Mouse (Mus musculus) spleen, postnatal 10 days (tissue): ENCODE data around the gene Mesp2.

Experiments used
- DNase-seq, 2 experiments: peaks; one replicate each; pipeline ENCODE4 v3.0.0; 2021 to 2022; ENCODE audit warnings: low spot score in 2 of 2

The Mesp2 gene

GRCm38 (mm10) chr7:79803887-79804286 lies 6.6 kb upstream of the Mesp2 start:
- DNase-seq = no peak

DNA sequence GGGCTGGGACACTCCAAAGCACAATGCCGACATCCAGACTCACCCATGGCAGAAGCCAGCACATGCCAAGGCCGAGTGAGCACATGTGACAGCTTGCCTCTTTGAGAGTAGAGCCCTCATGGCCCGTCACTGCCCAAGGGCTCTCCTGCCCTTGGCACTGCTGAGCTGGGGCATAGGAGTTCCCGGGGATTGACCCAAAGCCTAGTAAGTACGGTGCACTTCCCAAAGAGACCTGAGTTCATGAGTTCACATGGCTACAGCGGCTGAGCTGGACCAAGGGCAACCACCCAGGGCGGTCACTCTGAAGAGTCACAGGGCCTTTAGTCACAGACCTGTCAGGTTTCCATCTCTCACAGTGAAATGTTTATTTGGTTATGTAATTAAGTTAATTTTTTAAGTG lies 2.0 kb upstream of the Mesp2 start:
- no peak for DNase-seq

- no peak for DNase-seq
Observed at GRCm38 (mm10) chr7:79813409-79813808, 2.9 kb downstream of the Mesp2 start.

GRCm38 (mm10) chr7:79818321-79818720 lies 7.8 kb downstream of the Mesp2 start:
- no peak for DNase-seq

- no peak for DNase-seq
Observed at GRCm38 (mm10) chr7:79819515-79819914, 9.0 kb downstream of the Mesp2 start.

DNA sequence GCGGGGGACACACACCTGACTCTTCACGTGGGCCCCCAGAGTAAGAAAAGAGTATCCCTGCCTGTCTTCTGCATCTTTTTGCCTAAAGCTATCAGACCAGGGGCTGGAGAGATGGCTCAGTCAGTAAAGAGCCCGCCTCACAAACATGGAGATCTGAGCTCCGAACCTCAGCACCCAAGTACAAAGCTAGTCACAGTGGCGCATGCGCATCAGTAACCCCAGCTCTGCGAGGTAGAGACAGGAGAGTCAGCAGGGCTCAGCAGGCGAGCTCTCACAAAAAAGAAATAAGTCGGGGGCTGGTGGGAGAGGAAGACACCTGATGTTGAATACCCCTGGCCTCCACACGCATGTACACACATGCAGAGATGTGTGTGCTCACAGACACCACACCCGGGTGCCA lies 9.5 kb downstream of the Mesp2 start:
- DNase-seq = no peak

DNA sequence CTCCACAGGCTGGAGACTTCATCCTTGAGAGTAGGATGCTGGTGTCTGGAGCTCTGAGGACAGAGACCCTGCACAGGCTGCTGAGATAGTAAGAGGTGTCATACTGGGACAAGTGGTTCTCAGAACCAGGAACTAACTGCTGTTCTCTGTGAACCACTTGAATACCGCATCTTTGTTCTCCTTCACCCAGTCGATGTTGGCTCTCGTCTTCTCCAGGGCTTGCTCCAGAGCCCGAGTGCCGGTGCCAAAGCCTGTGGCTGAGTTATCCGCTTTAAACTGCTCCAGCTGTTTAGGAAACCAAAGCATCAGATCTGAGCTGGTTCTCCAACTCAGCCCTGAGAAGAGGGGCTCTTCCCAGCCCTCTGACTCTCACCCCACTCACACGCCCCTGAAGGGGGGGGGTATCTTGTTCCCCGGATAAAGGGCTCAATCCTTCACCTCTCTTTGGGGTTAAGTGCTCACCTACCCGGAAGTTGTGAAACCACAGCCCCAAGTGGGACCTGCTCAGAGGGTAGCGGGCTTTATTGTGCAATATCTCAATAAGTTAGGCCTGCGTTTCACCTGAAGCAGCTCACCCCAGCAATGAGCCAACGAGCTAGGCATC lies 11.7 kb downstream of the Mesp2 start:
- DNase-seq = no peak

DNA sequence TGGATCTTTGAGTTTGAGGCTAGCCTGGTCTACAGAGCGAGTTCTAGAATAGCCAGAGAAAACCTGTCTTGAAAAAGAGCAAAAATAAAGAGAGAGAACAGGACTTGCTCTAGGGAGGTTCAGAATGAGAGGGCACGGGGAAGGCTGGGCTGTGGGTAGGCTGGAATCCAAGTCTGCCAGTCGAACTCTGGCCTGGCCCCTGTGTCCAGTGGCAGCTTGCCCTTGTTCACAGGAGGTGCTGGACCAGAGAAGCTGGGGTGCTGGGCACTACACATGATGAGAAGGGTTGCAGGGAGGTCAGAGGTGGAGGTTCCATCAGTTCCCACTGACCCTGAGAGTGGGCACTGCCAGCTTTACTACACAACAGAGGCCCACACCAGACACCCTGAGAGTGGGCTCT lies 17.8 kb downstream of the Mesp2 start:
- DNase-seq = no peak

DNA sequence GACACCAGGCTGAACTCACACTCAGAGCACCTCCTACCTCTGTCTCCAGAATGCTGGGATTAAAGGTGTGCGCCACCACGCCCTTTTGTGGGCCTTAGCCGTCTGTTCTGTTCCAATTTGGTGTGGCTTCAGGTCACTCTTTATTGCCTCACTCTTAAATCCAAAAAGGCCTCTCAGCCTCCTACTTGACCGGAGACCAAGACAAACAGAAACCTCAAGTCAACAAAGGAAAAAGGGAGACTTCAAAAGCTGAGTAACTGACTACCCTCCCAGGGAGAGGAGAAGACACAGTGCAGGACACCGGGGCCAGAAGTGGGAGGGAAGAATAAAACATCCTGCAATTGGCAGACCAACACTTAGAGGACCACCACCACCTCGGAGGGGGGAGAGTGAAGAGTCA lies 20.6 kb downstream of the Mesp2 start:
- DNase-seq = no peak

GRCm38 (mm10) chr7:79831585-79831984 lies 21.1 kb downstream of the Mesp2 start:
- DNase-seq = no peak

- DNase-seq = no peak
Observed at GRCm38 (mm10) chr7:79832980-79833379, 22.5 kb downstream of the Mesp2 start.

DNA sequence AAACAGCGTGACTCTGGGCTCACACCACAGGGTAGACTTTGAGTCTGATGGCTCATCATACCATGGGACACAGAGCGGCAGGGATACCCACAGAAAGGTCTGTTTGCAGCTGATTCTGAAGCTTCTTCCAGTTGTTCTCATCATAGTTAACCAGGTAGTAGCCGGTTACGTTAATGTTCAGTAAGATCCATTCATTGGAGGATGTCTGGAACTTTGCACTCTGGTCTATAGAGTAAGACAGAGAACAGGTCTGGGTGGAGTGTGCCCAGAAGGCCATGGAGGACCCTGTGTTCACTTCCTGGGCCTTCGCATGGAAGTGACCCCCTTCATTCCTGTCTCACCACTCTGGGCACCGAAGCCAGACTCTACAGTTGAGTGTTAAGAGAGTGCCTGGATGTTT lies 24.7 kb downstream of the Mesp2 start:
- no peak for DNase-seq

- no peak for DNase-seq
Observed at GRCm38 (mm10) chr7:79837247-79837646, 26.7 kb downstream of the Mesp2 start.

DNA sequence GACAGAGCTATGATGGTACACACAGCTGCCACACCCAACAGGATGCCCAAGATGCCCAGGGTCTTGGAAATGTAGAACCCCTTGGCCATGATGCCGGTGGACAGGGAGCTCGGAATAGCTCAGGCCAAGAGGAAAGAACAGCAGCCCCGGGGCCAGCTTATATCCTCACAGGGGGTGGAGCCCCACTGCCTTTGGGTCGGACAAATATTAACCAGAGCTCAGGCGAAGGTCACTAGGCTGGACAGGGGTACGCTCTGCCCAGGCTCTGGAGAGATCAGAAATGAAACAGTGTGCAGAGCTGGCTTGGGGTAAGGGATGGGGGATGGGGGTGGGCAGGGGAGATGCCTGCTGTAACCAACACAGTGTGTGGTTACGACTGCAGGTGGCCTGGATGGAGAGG lies 31.6 kb downstream of the Mesp2 start:
- no peak for DNase-seq

DNA sequence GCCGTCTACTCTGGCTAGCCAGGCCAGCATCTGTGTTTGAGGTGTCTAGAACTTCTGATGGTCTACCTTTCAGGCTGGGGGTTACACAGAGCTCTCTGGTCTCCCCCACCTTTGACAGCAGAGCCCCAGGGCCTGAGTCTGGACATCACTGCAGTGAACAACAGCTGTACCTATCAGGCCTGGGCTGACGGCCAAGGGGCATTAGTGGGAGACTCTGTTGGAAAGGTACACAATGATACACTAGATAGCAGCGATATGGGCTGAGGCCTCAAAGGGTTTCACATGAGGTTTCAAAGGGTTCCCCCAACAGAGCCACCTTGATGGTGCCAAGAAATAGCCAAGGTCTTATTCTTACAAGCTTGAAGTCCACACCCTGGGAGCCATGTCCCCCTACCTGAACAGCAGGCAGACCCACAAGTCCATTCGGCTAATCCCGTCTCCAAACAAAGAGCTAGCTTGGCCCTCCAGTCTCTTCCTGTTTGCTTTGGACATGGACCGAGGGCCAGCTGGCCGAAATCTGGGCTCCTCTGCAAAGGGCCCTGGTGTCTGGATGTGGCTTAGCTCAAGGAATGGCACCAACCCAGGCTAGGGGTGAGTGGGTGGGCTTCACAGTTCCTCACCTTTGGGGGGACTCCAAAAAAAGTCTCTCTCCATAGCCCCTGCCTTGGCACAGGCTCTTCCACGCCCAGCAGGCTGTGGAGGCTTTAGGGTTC lies 33.7 kb downstream of the Mesp2 start:
- DNase-seq = no peak

GRCm38 (mm10) chr7:79846342-79846741 lies 35.8 kb downstream of the Mesp2 start:
- DNase-seq = no peak

GRCm38 (mm10) chr7:79847456-79848451 lies 37.2 kb downstream of the Mesp2 start:
- no peak for DNase-seq

DNA sequence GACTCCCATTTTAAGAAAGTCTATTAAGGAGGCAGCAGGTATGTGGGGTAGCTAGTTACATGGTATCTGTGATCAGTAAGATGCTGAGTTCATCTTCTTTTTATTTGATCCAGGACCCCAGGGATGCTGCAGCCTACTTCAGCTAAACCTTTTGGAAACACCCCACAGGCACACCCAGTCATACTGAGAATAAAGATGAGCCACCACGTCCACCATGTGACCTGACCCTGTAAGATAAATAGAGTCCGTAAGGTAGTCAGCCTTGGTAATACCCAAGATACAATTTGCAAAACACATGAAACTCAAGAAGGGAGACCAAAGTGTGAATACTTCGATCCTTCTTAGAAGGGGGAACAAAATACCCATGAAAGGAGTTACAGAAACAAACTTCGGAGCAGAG lies 45.8 kb downstream of the Mesp2 start:
- no peak for DNase-seq

GRCm38 (mm10) chr7:79858202-79858934 lies 47.8 kb downstream of the Mesp2 start:
- DNase-seq = no peak

DNA sequence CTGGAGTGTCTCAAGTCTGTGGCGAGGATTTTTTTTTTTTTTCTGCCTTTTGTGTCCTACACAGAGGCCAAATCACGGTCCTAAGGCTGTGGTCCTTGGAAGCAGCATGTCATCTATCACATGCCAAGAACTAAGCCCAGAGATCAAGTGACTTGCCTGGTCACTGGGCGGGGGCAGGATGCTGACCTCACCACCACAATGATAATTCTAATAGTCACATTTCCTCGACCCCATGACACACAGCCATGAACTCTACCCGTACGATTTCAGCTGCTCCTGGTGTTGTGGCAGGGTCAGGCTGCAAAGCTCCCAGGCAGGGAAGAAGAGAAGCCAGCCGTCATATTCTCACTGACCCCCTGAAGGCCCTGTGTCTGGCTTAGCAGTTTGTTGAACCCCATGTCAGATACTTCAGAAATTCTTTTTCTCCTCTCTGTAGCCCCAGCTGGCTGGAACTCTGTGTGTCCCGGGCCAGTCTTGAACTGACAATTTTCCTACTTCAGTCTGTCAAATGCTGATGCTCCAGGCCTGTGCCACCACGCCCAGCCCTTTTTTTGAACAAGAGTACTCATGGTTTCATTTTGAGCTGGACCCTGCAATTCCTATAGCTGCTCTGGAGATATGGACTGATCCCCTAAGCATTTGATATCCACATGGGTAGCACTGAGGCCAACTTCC lies 48.6 kb downstream of the Mesp2 start:
- no peak for DNase-seq

DNA sequence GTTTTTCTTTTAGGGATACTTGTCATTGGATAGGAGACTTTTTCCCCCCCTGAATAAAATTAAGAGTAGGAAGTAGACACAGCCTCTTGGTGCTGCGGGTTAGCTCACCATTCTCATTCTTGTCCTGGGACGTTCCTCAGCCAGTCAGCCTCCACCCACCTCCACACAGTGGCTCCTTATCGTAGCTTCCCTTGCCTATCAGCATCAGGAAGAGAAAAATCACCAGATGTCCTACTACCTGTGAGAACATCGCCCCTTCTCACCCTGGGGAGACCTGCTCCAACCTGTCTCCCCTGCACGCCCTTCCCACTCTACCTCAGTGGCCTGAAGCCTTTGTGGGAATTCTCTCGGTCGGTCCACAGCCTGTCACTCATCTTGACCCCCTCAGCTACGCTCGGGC lies 50.3 kb downstream of the Mesp2 start, which contains the start of gene Anpep:
Gene Anpep (minus strand): TSS at position 249 of the 400 bp plus-strand sequence.
- no peak for DNase-seq
